Mouse (Mus musculus): Measurements from ENCODE around the gene Tmem38a.

GRCm38 (mm10) chr8:72572507-72572906 is 652 bp downstream of the Tmem38a start:
- TF ChIP-seq ZNF384 (IDR thresholded peaks at IDR 0.05; ENCODE audit: low read depth, low read length) = no peak
- TF ChIP-seq MAFK (IDR thresholded peaks at IDR 0.05; ENCODE audit: insufficient read depth, low read depth, low read length) = no peak
- no peak for TF ChIP-seq CHD2 (IDR thresholded peaks at IDR 0.05; ENCODE audit: low read depth, low read length)

All from ES-E14 (cell line).